Mouse (Mus musculus) CH12.LX (cell line): ENCODE measurements around the gene Eps8. TPM values are rescaled to one million over a fixed set of nuclear protein-coding genes. Genes with fewer than 3 reads are reported as not detected.

Experiments
- DNase-seq: peaks from one replicate; pipeline ENCODE4 v3.0.0-alpha.2; 2013; ENCODE audit errors: extremely low read depth
- H3K27ac ChIP-seq: 2 replicates; pipeline ENCODE4 v1.5.1; 2012; ENCODE audit warnings: low read depth, mild to moderate bottlenecking, control low read depth, moderate library complexity; ENCODE audit not compliant: insufficient read depth
- H3K27me3 ChIP-seq: replicated peaks from 2 replicates; pipeline ENCODE3; 2012; ENCODE audit warnings: inconsistent platforms
- H3K36me3 ChIP-seq, 2 experiments: replicated peaks in 1 of 2; 2 replicates each; pipeline versions ENCODE3 to v1.6.1; 2012; ENCODE audit warnings: inconsistent platforms in 1 of 2, low read length in 1 of 2, mild to moderate bottlenecking in 1 of 2, mixed read lengths in 1 of 2, moderate library complexity in 1 of 2; ENCODE audit not compliant: control insufficient read depth in 1 of 2, insufficient read depth in 1 of 2
- H3K4me1 ChIP-seq, 2 experiments: 2 replicates each; pipeline ENCODE4 v1.6.1; 2012; ENCODE audit warnings: inconsistent platforms in 1 of 2, moderate library complexity in 1 of 2; ENCODE audit not compliant: insufficient read depth in 2 of 2, control insufficient read depth in 1 of 2
- H3K4me2 ChIP-seq: 2 replicates; pipeline ENCODE4 v1.6.1; 2012; ENCODE audit warnings: low read depth, mild to moderate bottlenecking, control low read depth; ENCODE audit not compliant: poor library complexity, insufficient read depth, severe bottlenecking
- H3K4me3 ChIP-seq, 3 experiments: fragments of 150-350 bp in 1 of 3; sonication (generic) in 1 of 3; replicated peaks in 1 of 3; 2 replicates each; pipeline versions ENCODE3 to v1.5.1; 2011 to 2012; ENCODE audit warnings: low read depth in 2 of 3, low read length in 2 of 3, mild to moderate bottlenecking in 2 of 3, moderate library complexity in 2 of 3, control low read depth in 1 of 3, improper control_type of control experiment in 1 of 3, inconsistent platforms in 1 of 3, mixed read lengths in 1 of 3; ENCODE audit not compliant: poor library complexity in 1 of 3
- H3K79me2 ChIP-seq: replicated peaks from 2 replicates; pipeline ENCODE4 v1.6.1; 2012; ENCODE audit warnings: mild to moderate bottlenecking, moderate library complexity; ENCODE audit not compliant: control insufficient read depth, poor library complexity, insufficient read depth, severe bottlenecking; ENCODE audit errors: extremely low read depth
- H3K9ac ChIP-seq: 2 replicates; pipeline ENCODE4 v1.6.1; 2012; ENCODE audit warnings: low read depth, mild to moderate bottlenecking, control low read depth, moderate library complexity; ENCODE audit not compliant: insufficient read depth
- H3K9me3 ChIP-seq: replicated peaks from 2 replicates; pipeline ENCODE3; 2012; ENCODE audit warnings: low read length, inconsistent platforms, mixed read lengths
- BHLHE40 ChIP-seq: IDR thresholded peaks from 2 replicates; pipeline ENCODE4 v1.6.1; 2011; ENCODE audit warnings: mild to moderate bottlenecking, low read depth, low read length, improper control_type of control experiment
- CTCF ChIP-seq, 2 experiments: IDR thresholded peaks in 1 of 2; conservative IDR thresholded peaks in 1 of 2; 2 replicates each; pipeline ENCODE4 v1.5.1; 2011 to 2012; ENCODE audit warnings: low read depth in 2 of 2, low read length in 2 of 2, improper control_type of control experiment in 1 of 2, inconsistent platforms in 1 of 2, mild to moderate bottlenecking in 1 of 2, moderate library complexity in 1 of 2
- EP300 ChIP-seq: IDR thresholded peaks from 2 replicates; pipeline ENCODE4 v1.6.1; 2011; ENCODE audit warnings: low read length, improper control_type of control experiment
- ETS1 ChIP-seq: conservative IDR thresholded peaks from 2 replicates; pipeline ENCODE4 v1.6.1; 2012; ENCODE audit warnings: low read depth, mild to moderate bottlenecking, inconsistent platforms, low read length, improper control_type of control experiment, moderate library complexity
- GABPA ChIP-seq: IDR thresholded peaks from 2 replicates; pipeline ENCODE4 v1.6.1; 2012; ENCODE audit warnings: low read depth, low read length, improper control_type of control experiment, inconsistent platforms; ENCODE audit not compliant: insufficient replicate concordance
- IRF4 ChIP-seq: IDR thresholded peaks from 2 replicates; pipeline ENCODE4 v1.6.1; 2014; ENCODE audit warnings: low read depth, mild to moderate bottlenecking, inconsistent platforms, low read length, improper control_type of control experiment
- JUN ChIP-seq: IDR thresholded peaks from 2 replicates; pipeline ENCODE4 v1.6.1; 2011; ENCODE audit warnings: low read depth, mild to moderate bottlenecking, low read length, improper control_type of control experiment, moderate library complexity; ENCODE audit not compliant: insufficient read depth
- KAT2A ChIP-seq: IDR thresholded peaks from 2 replicates; pipeline ENCODE4 v1.6.1; 2012; ENCODE audit warnings: low read length, improper control_type of control experiment, inconsistent platforms; ENCODE audit not compliant: insufficient replicate concordance
- MAZ ChIP-seq: IDR thresholded peaks from 2 replicates; pipeline ENCODE4 v1.6.1; 2012; ENCODE audit warnings: low read depth, mild to moderate bottlenecking, inconsistent platforms, low read length, improper control_type of control experiment, moderate library complexity
- MEF2A ChIP-seq: IDR thresholded peaks from 2 replicates; pipeline ENCODE4 v1.6.1; 2014; ENCODE audit warnings: low read depth, mild to moderate bottlenecking, inconsistent platforms, low read length, improper control_type of control experiment, borderline replicate concordance
- MXI1 ChIP-seq: IDR thresholded peaks from 2 replicates; pipeline ENCODE4 v1.6.1; 2011; ENCODE audit warnings: mild to moderate bottlenecking, low read depth, low read length, improper control_type of control experiment
- NRF1 ChIP-seq: IDR thresholded peaks from 2 replicates; pipeline ENCODE4 v1.6.1; 2014; ENCODE audit warnings: low read depth, mild to moderate bottlenecking, inconsistent platforms, low read length, improper control_type of control experiment, moderate library complexity
- POLR2A ChIP-seq: IDR thresholded peaks from 2 replicates; pipeline ENCODE4 v1.6.1; 2011; ENCODE audit warnings: low read depth, mild to moderate bottlenecking, improper control_type of control experiment, low read length
- POLR2AphosphoS2 ChIP-seq: IDR thresholded peaks from 2 replicates; pipeline ENCODE4 v1.6.1; 2011; ENCODE audit warnings: low read depth, low read length, improper control_type of control experiment
- SMC3 ChIP-seq: IDR thresholded peaks from 2 replicates; pipeline ENCODE4 v1.6.1; 2011; ENCODE audit warnings: low read depth, low read length, improper control_type of control experiment
- ZMIZ1 ChIP-seq: IDR thresholded peaks from 2 replicates; pipeline ENCODE4 v1.6.1; 2012; ENCODE audit warnings: low read depth, mild to moderate bottlenecking, inconsistent platforms, low read length, improper control_type of control experiment
- dilution Hi-C: fragments of 300-500 bp; cut with MboI; formaldehyde crosslinking; loops from 2 replicates; pipeline ENCODE4 v1.14.3; 2020; ENCODE audit warnings: low sequenced_read_pairs; ENCODE audit not compliant: extremely low pct_unique_long_range_greater_than_20kb, extremely low pct_ligation_motif_present
- in situ Hi-C: fragments of 300-500 bp; cut with MboI; formaldehyde crosslinking; loops from 3 replicates; pipeline ENCODE4 v1.14.3; 2019; ENCODE audit warnings: low sequenced_read_pairs, low pct_ligation_motif_present, low pct_unique_long_range_greater_than_20kb, mixed read lengths
- polyA plus RNA-seq: library from polyadenylated mRNA; unstranded; fragments of >175 nt; gene quantifications from 2 replicates; pipeline ENCODE4 v1.2.1, GENCODE M21; 2012; ENCODE audit warnings: low read depth; ENCODE audit not compliant: insufficient read length
- total RNA-seq, 2 experiments: library from RNA; depleted of rRNA; stranded (reverse); fragments of 300-350 nt in 1 of 2; fragments of >200 nt in 1 of 2; gene quantifications; 2 replicates each; pipeline ENCODE4 v1.2.3; 2012 to 2014

The Eps8 gene
- total RNA-seq (2012; rRNA removed), result 2.2 TPM in 2 replicates
- total RNA-seq (2014; rRNA removed), result 2.2 and 2.4 TPM in 2 replicates
- 6.5 and 7.4 TPM in 2 replicates for polyA plus RNA-seq

DNA sequence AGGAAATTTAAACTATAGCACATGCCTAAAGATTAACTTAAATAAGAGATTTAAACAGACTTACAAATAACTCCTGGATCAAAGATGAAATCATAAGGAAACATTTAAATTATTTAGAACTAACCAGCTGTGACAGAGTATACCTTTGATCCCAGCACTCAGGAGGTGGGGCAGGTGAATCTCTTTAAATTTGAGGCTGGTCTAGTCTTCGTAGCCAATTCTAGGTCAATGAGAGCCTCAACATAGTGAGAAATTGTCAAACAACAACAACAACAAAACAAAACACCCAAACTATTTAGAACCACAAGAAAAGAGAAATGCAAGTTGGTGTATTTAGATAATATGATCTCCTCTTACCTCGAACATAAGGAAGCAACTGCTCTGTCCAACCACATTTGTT is at the start of gene Eps8:
Gene Eps8 (minus strand): TSS at position 101 of the 400 bp plus-strand sequence.
- Histone ChIP-seq H3K4me2 (no peak within 1 kb of the TSS), H3K9ac (no peak within 1 kb of the TSS), H3K27ac (no peak within 1 kb of the TSS), H3K4me3 (no peak within 1 kb of the TSS), H3K9me3 (peaks cover 7% of the 10 kb centered on the region), H3K27me3 (no peaks in the 10 kb centered on the region), H3K79me2 (no peaks in the 10 kb centered on the region)
- dilution Hi-C loops, result no loop called here
- no peak for DNase-seq
- TF ChIP-seq JUN, result no peak
- no peak for TF ChIP-seq BHLHE40
- no peak for TF ChIP-seq SMC3
- TF ChIP-seq NRF1, result no peak
- no peak for TF ChIP-seq EP300
- TF ChIP-seq POLR2A, result no peak
- TF ChIP-seq GABPA, result no peak
- no peak for TF ChIP-seq POLR2AphosphoS2
- no peak for TF ChIP-seq MXI1
- TF ChIP-seq ETS1, result no peak
- TF ChIP-seq MEF2A, result no peak
- no peak for TF ChIP-seq MAZ
- TF ChIP-seq, all 38 proteins: peak for 0
- Histone ChIP-seq H3K4me1 (no peaks in the 10 kb centered on the region), H3K36me3 (no peaks in the 10 kb centered on the region)
- in situ Hi-C loops, result no loop called here

- no peak overlapping the region for H3K27ac ChIP-seq
- no peak overlapping the region for H3K4me2 ChIP-seq
- H3K9me3 ChIP-seq, result no peaks in the 10 kb centered on the region
- in situ Hi-C loops, result no loop called here
- no peaks in the 10 kb centered on the region for H3K79me2 ChIP-seq
- no peak overlapping the region for H3K9ac ChIP-seq
- no peak overlapping the region for H3K4me3 ChIP-seq
- TF ChIP-seq ETS1 (no peak), CTCF (conservative IDR thresholded peaks at IDR 0.05 in 1 of 2, IDR thresholded peaks at IDR 0.05 in 1 of 2; ENCODE audit: low read depth in 2 of 2, low read length in 2 of 2) (no peak), KAT2A (no peak), IRF4 (no peak), POLR2AphosphoS2 (no peak), ZMIZ1 (no peak)
- dilution Hi-C loops, result no loop called here
- H3K27me3 ChIP-seq, result no peaks in the 10 kb centered on the region
- H3K4me1 ChIP-seq, result peaks cover 5 to 15% of the 10 kb centered on the region in 2 experiments
- H3K36me3 ChIP-seq, result no peaks in the 10 kb centered on the region
- DNase-seq, result no peak
Observed at GRCm38 (mm10) chr6:137703431-137703830, 48.8 kb upstream of the Eps8 start.
